ENCODE assay signal across 25 mouse cellular contexts in the genomic region with DNA sequence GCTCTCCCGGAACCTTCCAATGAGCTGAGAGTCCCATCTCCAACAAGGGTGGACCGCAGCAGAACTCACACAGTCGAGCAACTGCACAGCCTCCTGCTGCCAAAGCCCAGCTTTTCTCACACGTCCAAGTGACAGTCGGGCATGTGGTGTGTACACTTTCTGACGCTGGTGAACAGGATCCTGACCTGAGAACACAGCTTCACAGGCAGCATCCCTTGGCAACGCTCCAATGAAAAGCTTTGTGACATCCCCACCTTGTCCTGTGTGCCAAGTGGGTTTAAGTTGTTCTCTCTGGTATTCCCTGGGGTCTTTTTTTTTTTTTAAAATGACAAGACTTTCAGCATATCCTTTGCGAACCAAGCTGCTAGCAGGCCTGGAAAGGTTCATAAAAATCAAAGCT.
DNase-seq lines count a peak whose midpoint lies in the region; ATAC-seq and TF ChIP-seq lines count a peak whose summit lies in the region.
"Had no signal": no experiment of that assay in that cellular context is flagged by ENCODE, and none has a peak within 500 bp of the region (broad histone marks: within the 10 kb centered on the region; RNA-seq: fewer than 3 reads in every experiment).

No protein-coding gene starts in this region.

- no peak overlapping the region for H3K27ac ChIP-seq in cerebellum, adult 2 months (ENCODE audit: insufficient read depth, low read length)
- no peak overlapping the region for H3K27ac ChIP-seq in hindbrain, postnatal 0 days
- no peak overlapping the region for H3K27ac ChIP-seq in hindbrain, embryonic 11.5 days (ENCODE audit: low read depth, low read length)
- no peak overlapping the region for H3K27ac ChIP-seq in kidney, embryonic 15.5 days
- H3K27ac ChIP-seq: embryonic facial prominence, embryonic 12.5 days; heart, embryonic 13.5 days; hindbrain, embryonic 14.5 days; limb, embryonic 12.5 days; midbrain, embryonic 13.5 days had no signal

- no peaks in the 10 kb centered on the region for H3K9me3 ChIP-seq in hindbrain, postnatal 0 days (ENCODE audit: low read length)
- no peaks in the 10 kb centered on the region for H3K9me3 ChIP-seq in hindbrain, embryonic 11.5 days (ENCODE audit: control insufficient read depth, low read length)
- no peaks in the 10 kb centered on the region for H3K9me3 ChIP-seq in kidney, embryonic 15.5 days (replicated peaks)
- H3K9me3 ChIP-seq: embryonic facial prominence, embryonic 12.5 days; heart, embryonic 13.5 days; limb, embryonic 12.5 days; megakaryocyte, embryonic 14.5 days; midbrain, embryonic 13.5 days had no signal

- H3K27me3 ChIP-seq in cerebellum, adult 2 months (ENCODE audit: control insufficient read depth, insufficient read depth, low read length), result no peaks in the 10 kb centered on the region
- H3K27me3 ChIP-seq in hindbrain, postnatal 0 days (ENCODE audit: insufficient read depth, low read length), result no peaks in the 10 kb centered on the region
- no peaks in the 10 kb centered on the region for H3K27me3 ChIP-seq in hindbrain, embryonic 11.5 days (ENCODE audit: control insufficient read depth, insufficient read depth, low read length)
- no peaks in the 10 kb centered on the region for H3K27me3 ChIP-seq in kidney, embryonic 15.5 days
- H3K27me3 ChIP-seq: embryonic facial prominence, embryonic 12.5 days; heart, embryonic 13.5 days; limb, embryonic 12.5 days; midbrain, embryonic 13.5 days had no signal

- H3K4me2 ChIP-seq in hindbrain, postnatal 0 days (ENCODE audit: low read depth, low read length), result no peak overlapping the region
- no peak overlapping the region for H3K4me2 ChIP-seq in hindbrain, embryonic 11.5 days (replicated peaks; ENCODE audit: low read depth, low read length)
- no peak overlapping the region for H3K4me2 ChIP-seq in kidney, embryonic 15.5 days
- H3K4me2 ChIP-seq: embryonic facial prominence, embryonic 12.5 days; heart, embryonic 13.5 days; hindbrain, embryonic 14.5 days; limb, embryonic 12.5 days; liver, embryonic 11.5 days; midbrain, embryonic 13.5 days had no signal

- TF ChIP-seq POLR2A in cerebellum, adult 2 months (IDR thresholded peaks at IDR 0.05; ENCODE audit: borderline replicate concordance, insufficient read depth, low read length), result no peak

- H3K9ac ChIP-seq in hindbrain, postnatal 0 days (replicated peaks; ENCODE audit: low read length), result no peak overlapping the region
- no peak overlapping the region for H3K9ac ChIP-seq in hindbrain, embryonic 11.5 days (ENCODE audit: low read depth, low read length)
- H3K9ac ChIP-seq in kidney, embryonic 15.5 days, result no peak overlapping the region
- H3K9ac ChIP-seq: embryonic facial prominence, embryonic 12.5 days; heart, embryonic 13.5 days; hindbrain, embryonic 14.5 days; limb, embryonic 12.5 days; liver, postnatal 0 days; midbrain, embryonic 13.5 days had no signal

- DNase-seq in cerebellum, postnatal 10 days, result peak; percentile 33 to 49
- DNase-seq in cerebellum, adult 2 months, result no peak
- peak; percentile 39 for DNase-seq in hindbrain, postnatal 0 days (ENCODE audit: low spot score)
- no peak for DNase-seq in hindbrain, embryonic 11.5 days (ENCODE audit: low spot score)
- peak; percentile 58 to 78 for DNase-seq in kidney, postnatal 25 days
- peak; percentile 48 for DNase-seq in lung, postnatal 10 days
- DNase-seq in lung, postnatal 14 days, result no peak
- DNase-seq: cerebellum, adult 11-12 months; cerebellum, postnatal 25 days; gastrocnemius, postnatal 14 days; heart, postnatal 14 days; liver, postnatal 0 days; thymus, adult 18-20 months; thymus, postnatal 36 days had no signal

- TF ChIP-seq CTCF in cerebellum, adult 2 months (IDR thresholded peaks at IDR 0.05; ENCODE audit: borderline replicate concordance, insufficient read depth, low read depth, low read length), result no peak
- TF ChIP-seq CTCF in hindbrain, postnatal 0 days (IDR thresholded peaks at IDR 0.05; ENCODE audit: low read depth), result no peak

- H3K4me3 ChIP-seq in cerebellum, adult 2 months (replicated peaks; ENCODE audit: insufficient read depth, low read depth, low read length), result no peak overlapping the region
- H3K4me3 ChIP-seq in hindbrain, postnatal 0 days (ENCODE audit: low read length), result no peak overlapping the region
- H3K4me3 ChIP-seq in hindbrain, embryonic 11.5 days (ENCODE audit: low read depth, low read length), result no peak overlapping the region
- H3K4me3 ChIP-seq in kidney, embryonic 15.5 days (replicated peaks), result no peak overlapping the region
- H3K4me3 ChIP-seq: embryonic facial prominence, embryonic 12.5 days; heart, embryonic 13.5 days; limb, embryonic 12.5 days; megakaryocyte, embryonic 14.5 days; midbrain, embryonic 13.5 days had no signal

- peaks cover 25% of the 10 kb centered on the region for H3K4me1 ChIP-seq in cerebellum, adult 2 months (ENCODE audit: control insufficient read depth, insufficient read depth, low read length)
- H3K4me1 ChIP-seq in hindbrain, postnatal 0 days (ENCODE audit: insufficient read depth, low read length), result no peaks in the 10 kb centered on the region
- H3K4me1 ChIP-seq in hindbrain, embryonic 11.5 days (replicated peaks; ENCODE audit: control insufficient read depth, insufficient read depth, low read length), result no peaks in the 10 kb centered on the region
- peaks cover 10% of the 10 kb centered on the region; the same call in 1 of the 2 replicates for H3K4me1 ChIP-seq in kidney, embryonic 15.5 days
- H3K4me1 ChIP-seq: embryonic facial prominence, embryonic 12.5 days; megakaryocyte, embryonic 14.5 days had no signal

- no peak for ATAC-seq in hindbrain, postnatal 0 days
- no peak for ATAC-seq in hindbrain, embryonic 11.5 days (ENCODE audit: low FRiP score)
- no peak for ATAC-seq in kidney, embryonic 15.5 days (replicated peaks; ENCODE audit: low FRiP score)
- ATAC-seq: CD4-positive, CD25-positive, alpha-beta regulatory T cell, adult 4 months; forebrain, embryonic 14.5 days; intestine, postnatal 0 days; liver, postnatal 0 days; midbrain, embryonic 13.5 days had no signal

- 33% methylated on average over 8 of the region's 8 CpGs for WGBS in cerebellum, adult 2 months
- 58% methylated on average over 8 of the region's 8 CpGs for WGBS in hindbrain, postnatal 0 days
- 82% methylated on average over 8 of the region's 8 CpGs for WGBS in hindbrain, embryonic 11.5 days
- 77% methylated on average over 8 of the region's 8 CpGs for WGBS in kidney, embryonic 15.5 days

- no peaks in the 10 kb centered on the region for H3K36me3 ChIP-seq in hindbrain, postnatal 0 days (ENCODE audit: insufficient read depth, low read length)
- 0 out of 2 replicates have a peak, but pooled peaks cover 7% of the 10 kb centered on the region for H3K36me3 ChIP-seq in hindbrain, embryonic 11.5 days (ENCODE audit: control insufficient read depth, insufficient read depth, low read length)
- peaks cover 48% of the 10 kb centered on the region for H3K36me3 ChIP-seq in kidney, embryonic 15.5 days
- H3K36me3 ChIP-seq: heart, embryonic 13.5 days had no signal

Comparison
In these comparisons a context has a peak if more than half of its experiments do, and no peak if none do; other contexts are left out.
1. DNase-seq: peak in cerebellum, postnatal 10 days (2 of 2), hindbrain, postnatal 0 days (single experiment), kidney, postnatal 25 days (2 of 2) and lung, postnatal 10 days (single experiment); none in cerebellum, adult 2 months (0 of 2), hindbrain, embryonic 11.5 days (single experiment) and lung, postnatal 14 days (single experiment).